Mouse (Mus musculus): Measurements from ENCODE around the gene Acta2.

- TF ChIP-seq CTCF (conservative IDR thresholded peaks at IDR 0.05; ENCODE audit: low read length) (no peak), POU5F1 (IDR thresholded peaks at IDR 0.05; ENCODE audit: borderline replicate concordance, low read length) (no peak), NANOG (IDR thresholded peaks at IDR 0.05; ENCODE audit: borderline replicate concordance, low read length) (no peak)
These were observed 42.7 kb downstream of the Acta2 start for GRCm38 (mm10) chr19:34212489-34213250.
